Mouse (Mus musculus) olfactory bulb, adult 2 months (tissue): ENCODE data around the gene Bcl2a1b.

Experiments used
- CTCF ChIP-seq: fragments of 200-500 bp; IDR thresholded peaks from 2 replicates; pipeline ENCODE4 v1.5.1; 2012; ENCODE audit warnings: low read depth, mild to moderate bottlenecking, low read length, moderate library complexity; ENCODE audit not compliant: insufficient read depth
- POLR2A ChIP-seq: fragments of 200-500 bp; IDR thresholded peaks from 2 replicates; pipeline ENCODE4 v1.6.1; 2012; ENCODE audit warnings: mild to moderate bottlenecking, low read depth, low read length, moderate library complexity; ENCODE audit not compliant: insufficient read depth

DNA sequence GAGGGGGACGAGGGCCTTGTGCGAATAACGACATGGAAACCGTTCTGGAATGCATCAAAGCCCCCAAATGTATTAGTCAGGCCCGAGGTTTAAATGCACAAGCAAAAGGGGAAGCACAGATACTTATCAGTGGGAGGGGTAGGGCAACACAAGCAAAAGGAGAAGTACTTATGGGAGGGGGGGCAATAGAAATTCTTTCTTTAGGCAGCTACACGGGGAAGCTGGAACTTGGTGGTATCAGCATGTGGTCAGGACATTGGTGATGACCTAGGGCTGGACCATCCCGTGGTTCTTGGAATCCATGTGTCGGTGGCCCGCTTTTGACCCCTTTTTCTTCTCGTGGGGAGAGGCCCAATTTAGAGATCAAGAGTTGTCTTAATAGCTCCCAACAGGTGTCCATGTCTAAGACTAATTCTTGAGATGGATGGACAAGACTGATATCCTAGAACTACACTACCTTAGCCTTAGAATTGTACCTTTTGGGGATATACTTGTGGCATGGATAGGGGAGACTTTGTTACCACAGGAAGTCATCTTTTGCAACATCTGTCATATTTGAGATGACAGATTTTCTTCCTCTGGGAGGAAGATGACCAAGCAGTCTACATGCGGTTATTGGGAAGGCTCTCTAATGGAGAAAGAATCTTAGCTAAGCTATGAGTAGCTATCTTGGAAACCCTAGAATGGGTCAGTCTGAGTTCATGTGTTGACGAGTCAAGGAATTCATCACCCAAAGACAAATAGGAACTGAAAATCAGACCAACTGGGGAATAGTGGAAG lies 57.7 kb downstream of the Bcl2a1b start:
- TF ChIP-seq POLR2A, result no peak
- TF ChIP-seq CTCF, result no peak
